Mouse (Mus musculus) gastrocnemius, postnatal 4 days (tissue): ENCODE results near the gene Mlst8. TPM values are rescaled to one million over a fixed set of nuclear protein-coding genes. Genes with fewer than 3 reads are reported as not detected.

Source experiments
- DNase-seq, 2 experiments: peaks; one replicate each; pipeline ENCODE4 v3.0.0; 2021 to 2022; ENCODE audit warnings: low spot score in 2 of 2, mixed read lengths in 2 of 2
- total RNA-seq, 2 experiments: library from RNA; stranded (reverse); gene quantifications; 2 replicates each; pipeline ENCODE4 v1.2.3; 2021

The Mlst8 gene
- total RNA-seq, 2 experiments from 2014 or later: 12.4 to 16.8 TPM

DNA sequence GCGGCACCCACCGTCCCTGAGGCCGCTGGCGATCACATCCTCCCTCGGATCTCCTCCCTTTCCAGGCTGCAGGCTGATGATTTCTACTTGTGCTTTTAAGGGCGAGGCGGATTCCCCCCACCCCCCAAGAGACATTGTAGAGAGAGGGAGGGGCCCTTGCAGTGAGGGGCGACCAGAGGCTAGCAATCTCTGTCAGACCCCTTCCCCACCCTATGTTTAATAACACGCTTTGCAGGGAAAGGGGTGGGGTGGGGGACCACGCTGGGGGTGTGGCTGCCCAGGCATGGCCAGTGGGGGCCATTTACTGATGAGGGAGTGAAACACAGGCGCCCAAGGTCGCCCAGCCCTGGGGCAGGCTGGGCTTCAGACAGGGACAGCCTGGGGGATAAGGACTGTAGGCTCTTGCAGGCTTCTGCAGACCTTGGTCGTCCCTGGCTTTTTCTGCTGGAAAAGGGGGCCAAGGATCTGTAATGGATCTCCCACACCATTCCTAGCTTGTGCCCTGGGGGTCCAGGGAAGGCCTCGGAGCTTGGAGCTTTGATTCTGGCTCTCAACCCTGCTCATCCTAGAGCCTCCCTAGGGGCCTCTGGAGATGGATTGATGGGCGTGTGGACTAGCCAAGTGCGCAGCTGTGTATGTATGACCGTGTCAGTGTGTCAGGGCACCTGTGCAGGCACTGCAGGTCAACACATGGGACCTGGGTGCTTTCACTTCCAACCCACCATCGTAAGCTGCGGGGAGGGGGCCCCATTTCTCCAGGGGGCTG lies 10.6 kb upstream of the Mlst8 start:
- no peak for DNase-seq

DNA sequence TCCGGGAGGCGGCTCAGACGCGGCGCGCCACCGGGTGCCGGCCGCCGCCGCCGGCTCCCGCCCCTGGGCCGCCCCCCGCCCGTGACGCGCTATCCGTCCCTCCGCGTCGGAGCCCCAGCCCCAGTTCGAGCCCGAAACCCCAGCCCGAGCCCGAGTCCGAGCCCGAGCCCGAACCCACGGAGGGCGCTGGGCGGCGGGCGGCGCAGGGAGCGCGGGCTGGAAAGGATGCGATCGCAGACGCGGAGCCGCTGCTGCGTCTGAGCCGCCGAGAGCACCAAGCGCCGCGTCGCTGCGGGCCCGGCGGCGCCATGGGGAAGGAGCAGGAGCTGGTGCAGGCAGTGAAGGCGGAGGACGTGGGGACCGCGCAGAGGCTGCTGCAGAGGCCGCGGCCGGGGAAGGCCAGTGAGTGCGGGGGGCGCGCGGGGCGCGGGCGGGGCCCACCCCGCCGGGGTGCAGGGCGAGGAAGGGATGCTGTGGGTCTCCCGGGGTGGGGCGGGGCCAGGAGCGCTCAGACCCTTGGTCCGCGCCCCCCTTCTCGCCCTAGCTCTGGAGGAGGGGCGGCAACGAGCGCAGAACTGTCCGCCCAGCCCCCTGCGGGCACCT lies 9.9 kb upstream of the Mlst8 start:
- peak in 1 of 2 experiments; percentile 40 for DNase-seq

DNA sequence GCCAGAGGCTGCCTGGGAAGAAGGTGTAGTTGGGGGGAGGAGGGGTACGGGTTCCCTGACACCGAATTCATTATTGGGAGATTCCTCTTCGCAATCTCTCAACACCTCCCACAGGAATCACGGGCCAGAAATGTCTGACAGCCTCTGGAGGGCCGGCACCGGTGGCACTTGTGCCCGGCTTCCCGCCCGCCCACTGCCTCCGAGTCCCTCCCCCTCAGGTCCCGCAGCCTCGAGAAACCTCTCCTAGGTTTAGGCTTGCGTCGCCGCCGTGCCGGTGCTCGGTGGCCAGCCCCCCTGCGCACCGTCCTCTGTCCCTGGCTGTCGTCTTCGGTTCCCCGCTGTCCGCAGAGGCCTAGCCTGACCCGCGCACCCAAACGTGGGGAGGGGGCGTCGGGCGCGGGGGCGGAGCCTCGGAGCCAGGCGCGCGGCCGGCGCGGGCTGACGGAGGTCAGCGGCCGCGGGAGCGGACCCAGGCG lies 9.3 kb upstream of the Mlst8 start, which contains the start of gene Caskin1:
TSS of gene Caskin1 (plus strand) at position 416 of the 476 bp plus-strand sequence.
- DNase-seq: no peak

DNA sequence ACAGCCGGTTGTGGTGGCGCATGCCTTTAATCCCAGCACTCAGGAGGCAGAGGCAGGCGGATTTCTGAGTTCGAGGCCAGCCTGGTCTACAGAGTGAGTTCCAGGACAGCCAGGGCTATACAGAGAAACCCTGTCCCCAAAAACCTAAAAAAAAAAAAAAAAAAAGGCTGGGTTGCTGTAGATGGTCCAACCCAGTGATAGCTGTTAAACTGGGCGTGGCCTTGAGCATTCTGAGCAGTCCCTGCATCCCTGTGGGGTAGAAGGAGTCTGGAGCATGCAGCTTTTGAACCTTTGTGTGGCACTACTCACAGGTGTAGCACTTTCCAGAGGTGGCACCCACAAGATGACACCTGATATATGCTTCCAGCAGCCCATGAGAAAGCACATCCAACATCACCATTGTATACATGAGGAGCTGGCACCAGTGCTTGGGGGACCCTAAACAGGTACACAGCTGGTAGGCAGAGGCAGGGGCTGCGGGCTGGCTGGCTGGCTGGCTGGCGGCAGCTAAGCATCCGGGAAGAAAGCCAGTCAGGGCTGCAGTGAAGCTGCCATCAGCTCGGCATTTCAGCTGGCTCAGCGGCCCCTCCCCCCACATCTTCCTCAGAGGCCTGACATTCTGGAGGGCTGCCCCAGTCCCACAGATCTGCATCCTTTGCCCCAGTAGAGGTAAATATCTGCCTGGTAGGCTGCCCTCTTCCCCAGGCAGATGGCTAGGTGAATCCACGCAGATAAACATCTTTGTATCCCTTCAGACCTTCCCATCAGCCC lies 6.4 kb upstream of the Mlst8 start:
- peak in 1 of 2 experiments; percentile 37 for DNase-seq

DNA sequence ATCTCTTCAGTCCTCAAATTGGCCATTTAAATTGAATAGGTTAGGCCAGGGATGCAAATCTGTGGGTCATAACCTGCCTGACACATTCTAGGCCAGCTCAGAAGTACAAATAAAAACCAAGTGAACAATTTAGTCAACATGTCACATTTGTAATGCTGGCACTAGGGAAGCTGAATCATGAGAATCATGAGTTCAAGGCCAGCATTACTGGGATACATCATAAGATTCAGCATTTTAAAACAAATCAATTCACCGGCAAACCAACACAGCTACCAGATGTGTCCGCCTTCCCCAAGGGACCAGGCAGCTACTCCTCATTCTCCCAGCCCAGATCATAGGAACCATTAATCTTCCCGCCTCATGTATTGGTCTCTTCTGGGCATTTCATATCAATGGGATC lies 4.6 kb upstream of the Mlst8 start:
- DNase-seq: no peak

DNA sequence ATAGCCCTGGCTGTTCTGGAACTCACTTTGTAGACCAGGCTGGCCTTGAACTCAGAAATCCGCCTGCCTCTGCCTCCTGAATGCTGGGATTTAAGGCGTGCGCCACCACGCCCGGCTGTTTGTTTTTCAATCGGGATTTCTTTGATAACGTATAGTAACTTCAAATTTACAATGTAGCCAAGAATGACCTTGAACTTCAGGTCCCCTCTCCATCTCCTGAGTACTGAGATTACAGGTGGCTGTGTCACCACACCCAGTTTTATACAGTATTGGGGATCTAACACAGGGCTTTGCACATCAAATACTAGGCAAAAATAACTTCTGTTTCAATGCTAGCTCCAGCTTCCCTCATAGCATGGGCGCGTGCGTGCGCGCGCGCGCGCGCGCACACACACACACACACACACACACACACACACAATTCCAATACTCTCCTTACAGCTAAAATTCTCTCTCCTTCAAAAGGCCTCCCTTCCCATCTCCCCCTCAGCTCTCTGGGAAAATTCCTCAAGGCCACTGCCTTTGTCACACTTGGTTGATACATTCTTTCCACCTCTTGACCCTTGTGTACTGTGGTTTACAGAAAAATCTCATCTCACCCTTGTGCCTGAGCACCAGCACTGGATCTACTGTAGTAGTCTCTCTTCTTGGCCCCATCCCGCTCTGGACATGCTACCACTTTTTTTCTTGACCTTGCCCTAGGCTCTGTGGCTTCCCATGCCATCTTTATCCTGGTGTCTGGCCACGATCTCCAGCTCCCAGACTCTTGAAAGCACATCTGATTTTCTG lies 2.3 kb upstream of the Mlst8 start:
- no peak for DNase-seq

DNA sequence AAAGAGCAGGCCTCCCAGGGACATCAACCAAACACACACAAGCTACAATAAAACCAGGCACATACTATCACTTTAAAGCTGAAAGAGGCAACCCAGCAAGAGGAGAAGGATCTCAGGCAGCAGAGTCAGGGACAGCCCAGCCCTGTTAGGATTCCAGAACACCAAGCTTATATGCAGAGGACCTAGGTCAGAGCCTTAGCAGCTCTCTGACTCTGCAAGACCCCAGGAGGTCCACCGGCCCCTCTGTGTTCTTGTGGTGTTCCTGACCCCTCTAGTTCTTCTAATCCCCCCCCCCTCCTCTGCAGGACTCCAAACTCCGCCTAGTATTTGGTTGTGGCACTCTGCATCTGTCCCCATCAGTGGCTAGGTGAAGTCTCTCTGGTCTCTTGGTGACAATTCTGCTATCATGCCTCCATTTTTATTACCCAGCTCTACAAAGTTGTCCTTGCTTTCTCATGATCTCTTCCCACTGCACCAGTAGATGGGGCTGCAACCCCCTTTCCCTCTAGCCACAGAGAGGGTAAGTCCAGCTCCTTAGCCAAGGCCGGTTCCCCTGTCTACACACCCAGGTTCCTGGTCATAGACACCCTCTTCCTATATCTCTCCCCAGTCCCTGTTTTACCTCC lies 1.4 kb upstream of the Mlst8 start:
- no peak for DNase-seq

DNA sequence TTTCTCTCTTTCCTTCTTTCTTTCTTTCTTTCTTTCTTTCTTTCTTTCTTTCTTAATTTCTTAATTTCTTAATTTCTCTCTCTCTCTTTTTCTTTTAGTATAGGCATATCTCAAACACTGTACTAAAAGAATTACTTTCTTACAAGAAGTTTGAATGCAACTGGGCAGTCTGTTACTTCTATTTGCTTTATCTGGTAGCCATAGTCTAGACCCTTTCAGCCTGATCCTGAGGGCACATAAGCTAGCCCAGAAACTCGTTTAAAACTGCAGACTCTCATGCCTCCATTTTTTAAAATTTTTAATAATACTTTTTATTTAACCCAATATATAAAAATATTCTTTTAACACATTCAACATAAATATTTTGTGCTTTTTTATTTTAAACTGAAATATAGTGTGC lies 553 bp upstream of the Mlst8 start:
- no peak for DNase-seq

DNA sequence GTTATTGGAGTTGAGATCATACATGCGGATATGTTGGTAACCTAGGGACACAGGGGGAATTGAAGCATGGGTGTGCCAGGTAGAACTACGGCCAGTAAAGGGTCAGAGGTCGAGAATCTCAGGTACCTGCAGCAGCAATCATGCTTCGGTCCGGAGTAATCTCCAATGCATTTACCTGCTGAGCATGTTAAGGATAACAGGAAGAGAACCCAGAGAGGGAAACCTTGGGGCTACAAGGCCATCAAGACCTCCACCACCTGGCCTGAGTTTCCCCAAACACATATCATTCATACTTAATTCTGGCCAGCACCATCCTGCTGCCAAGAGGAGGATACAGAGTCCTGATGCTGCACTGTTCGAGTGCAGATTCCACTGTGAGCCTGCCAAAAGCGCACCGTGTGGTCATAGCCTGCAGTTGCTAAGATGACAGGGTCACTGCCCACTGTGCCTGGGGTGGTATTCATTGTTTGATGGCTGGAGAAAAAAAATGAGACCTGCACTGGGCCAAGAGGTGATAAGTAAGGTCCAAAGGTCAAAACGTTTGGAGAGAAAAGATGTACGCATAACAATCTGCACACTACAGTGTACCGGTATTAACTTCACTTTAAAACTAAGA lies 785 bp downstream of the Mlst8 start:
- DNase-seq: no peak

DNA sequence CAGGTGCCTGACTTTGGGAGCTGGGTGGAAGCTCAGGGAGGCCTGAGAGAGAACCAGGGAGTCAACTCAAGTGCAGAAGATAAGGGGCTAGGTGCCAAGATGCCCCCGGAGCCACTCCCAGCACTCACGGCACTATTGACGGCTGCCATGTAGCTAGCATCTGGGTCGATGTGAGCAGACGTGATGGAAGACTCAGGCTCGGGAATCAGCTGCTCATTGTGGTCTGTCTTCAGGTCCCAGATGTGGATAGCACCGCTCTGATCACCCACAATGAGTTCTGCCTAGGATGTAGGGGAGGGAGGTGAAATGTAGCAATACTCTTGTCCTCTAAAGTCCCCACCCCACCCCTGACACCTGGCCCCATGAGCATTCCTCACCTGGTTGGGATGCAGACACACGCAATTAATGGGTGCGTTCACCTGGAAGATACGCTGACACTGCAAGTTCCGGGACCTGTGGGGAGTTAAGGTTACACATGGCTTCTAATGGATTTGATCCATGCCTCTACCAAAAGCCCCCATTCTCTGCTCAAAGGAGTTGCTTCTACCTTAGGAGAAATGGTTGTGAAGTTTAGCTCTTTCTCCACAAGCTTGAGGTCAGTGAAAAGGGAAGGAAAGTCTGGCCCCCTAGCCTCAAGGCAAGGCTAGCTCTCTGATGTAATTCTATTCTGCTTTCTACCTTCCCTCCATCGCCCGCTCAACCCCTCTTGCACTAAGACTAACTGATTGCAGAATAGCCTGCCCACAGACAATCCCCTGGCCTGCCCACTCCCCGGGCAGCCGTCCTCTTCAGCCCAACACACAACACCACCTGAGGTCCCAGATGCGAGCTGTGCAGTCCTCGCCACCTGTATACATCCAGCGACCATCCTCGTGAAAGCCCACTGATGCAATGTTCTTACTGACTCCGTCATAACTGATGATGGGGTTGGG lies 1.6 kb downstream of the Mlst8 start:
- DNase-seq: no peak

DNA sequence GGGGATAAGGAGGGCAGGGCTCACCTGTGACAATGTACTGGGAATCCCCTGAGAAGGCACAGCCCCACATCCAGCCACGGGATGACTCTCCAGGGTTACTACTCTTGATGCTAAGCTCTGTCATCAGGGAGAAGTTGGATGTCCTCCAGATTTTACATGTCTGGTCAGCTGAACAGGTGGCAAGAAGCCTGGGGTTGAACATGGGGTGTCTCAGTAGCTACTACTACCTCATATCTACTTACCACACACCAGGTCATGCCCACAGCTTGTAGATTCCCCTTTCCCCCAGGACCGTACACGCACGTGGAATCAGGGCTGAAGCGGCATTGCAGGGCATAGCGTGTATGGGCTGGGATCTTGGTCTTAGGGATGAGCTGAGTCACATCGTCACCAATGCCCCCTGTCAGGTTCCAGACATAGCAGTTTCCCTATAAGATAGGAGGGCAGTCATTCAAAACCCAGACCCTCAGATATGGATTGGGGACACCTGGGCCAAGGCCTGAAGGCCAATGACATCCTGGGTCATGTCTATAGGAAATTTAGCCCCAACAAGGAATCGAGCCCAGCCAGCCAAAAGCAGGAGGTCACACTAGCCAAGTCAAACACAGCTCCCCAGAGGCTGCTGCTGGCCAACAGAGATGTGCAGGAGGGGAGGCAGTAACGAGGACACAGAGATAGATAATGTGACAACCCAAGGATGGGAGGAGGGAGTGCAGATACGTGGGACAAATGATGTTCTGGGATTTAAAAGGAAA lies 2.7 kb downstream of the Mlst8 start:
- no peak for DNase-seq

DNA sequence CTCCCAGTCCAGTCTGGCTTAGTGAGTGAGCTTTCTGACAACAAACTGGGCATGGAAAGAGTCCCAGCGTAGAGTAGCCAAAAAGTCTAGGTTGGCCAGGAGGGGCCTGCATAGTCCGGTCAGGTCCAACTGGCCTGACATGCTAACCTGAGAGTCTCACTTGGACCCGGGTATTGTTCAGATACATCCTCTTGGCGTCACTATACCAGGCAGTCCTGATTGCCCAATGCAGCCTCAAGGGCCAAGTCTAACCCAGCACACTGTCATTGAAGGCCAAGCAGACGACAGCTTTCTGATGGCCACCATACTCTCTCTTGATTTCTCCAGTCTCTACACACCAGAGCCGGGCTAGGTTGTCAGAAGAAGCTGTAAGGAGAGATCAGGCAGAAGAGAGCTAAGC lies 3.3 kb downstream of the Mlst8 start:
- no peak for DNase-seq

DNA sequence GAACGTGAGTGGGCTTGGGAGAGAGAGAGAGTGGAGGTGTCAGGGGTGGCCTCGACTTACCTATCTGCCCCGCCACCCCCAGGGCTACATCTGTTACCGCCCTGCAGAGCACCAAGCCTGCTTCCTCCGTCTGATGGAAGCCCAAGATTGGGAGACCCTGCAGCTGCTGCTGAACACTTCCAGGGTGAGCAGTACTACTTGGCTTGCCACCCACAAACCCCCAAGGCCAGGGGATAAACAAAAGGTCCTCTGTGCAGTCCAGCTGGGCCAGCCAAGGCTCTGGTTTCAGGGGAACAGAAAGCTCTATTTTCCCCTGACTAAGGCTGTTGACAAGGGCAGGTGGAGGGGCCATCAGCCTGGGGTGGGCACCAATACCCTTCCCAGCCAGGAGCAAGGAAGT lies 4.3 kb downstream of the Mlst8 start:
- DNase-seq: no peak

DNA sequence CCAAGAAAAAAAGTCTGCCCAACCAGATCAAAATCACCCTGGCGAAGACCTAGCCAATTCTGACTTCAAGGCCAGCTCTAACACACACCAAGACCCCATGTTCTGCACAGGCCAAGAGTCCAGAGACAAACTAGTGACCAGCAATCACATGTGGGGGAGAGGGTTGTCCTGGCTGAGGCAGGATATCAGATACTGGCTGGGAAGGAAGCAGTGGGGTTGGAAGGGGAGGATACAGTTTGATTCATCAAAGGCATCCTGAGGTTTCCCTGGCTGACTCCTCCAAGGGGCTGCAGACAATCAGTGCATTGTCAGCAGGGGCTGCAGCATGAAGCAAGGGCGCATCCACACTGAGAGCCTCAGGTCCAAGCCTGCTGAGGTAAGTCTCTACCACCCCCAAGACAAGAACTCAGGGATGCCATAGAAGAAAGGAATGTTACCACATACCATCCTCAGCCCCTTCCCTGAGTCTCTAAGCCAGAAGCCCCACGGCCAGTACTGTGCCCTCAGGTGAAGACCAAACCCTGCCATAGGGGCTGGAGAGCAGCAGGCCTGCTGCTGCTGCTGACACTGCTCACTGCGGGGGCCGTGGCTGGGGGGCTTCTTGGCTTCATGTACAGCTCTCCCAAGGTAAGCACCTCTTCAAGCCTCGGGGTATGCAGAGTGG lies 5.1 kb downstream of the Mlst8 start, which contains the start of gene Bricd5:
TSS of gene Bricd5 (plus strand) at position 273 of the 664 bp plus-strand sequence.
- no peak for DNase-seq

DNA sequence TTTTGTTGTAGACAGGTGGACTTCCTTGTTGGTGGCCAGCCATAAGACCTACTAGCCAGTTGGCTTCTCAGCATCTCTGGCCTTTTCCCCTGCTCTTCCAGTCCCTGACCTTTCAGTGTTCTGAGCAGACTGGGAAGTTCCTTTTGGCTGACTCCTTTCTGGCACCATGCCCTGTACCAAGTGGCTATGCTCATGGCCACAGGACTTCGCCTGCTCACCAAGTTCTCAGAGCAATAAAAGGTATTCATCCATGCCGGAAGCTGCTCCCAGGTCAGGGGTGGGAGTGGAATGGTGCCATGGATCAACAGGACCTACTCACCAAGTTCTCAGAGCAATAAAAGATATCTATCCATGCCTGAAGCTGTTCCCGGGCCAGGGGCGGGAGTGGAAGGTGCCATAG lies 6.4 kb downstream of the Mlst8 start:
- peak in 1 of 2 experiments; percentile 32 for DNase-seq

DNA sequence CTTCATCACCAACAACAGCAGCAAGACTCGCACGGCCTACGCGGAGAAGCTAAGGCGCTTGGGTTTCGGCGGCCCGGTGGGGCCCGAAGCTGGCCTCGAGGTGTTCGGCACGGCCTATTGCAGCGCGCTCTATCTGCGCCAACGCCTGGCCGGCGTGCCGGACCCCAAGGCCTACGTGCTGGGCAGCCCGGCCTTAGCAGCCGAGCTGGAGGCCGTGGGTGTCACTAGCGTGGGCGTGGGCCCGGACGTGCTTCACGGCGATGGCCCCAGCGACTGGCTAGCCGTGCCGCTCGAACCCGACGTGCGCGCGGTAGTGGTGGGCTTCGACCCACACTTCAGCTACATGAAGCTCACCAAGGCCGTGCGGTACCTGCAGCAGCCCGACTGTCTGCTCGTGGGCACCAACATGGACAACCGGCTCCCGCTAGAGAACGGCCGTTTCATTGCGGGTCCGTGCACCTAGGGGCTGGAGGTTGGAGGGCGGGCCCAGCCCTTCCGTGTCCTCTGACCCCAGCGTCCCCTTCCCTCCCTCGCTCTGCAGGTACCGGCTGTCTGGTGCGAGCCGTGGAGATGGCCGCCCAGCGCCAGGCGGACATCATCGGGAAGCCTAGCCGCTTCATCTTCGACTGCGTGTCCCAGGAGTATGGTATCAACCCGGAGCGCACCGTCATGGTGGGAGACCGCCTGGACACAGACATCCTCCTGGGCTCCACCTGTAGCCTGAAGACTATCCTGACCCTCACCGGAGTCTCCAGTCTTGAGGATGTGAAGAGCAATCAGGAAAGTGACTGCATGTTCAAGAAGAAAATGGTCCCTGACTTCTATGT lies 8.0 kb downstream of the Mlst8 start:
- no peak for DNase-seq
